Mouse (Mus musculus): ENCODE data around the gene Smg6. TPM values are rescaled to one million over a fixed set of nuclear protein-coding genes. Genes with fewer than 3 reads are reported as not detected.

Smg6 gene
- 38.2 TPM for polyA plus RNA-seq (2017; shearing (Covaris generic))

GRCm38 (mm10) chr11:74925577-74926387 lies at the start of gene Smg6, which contains the start of gene Srr:
Smg6 (plus strand) TSS chr11:74925823.
Srr (minus strand) TSS chr11:74925948.

DNA sequence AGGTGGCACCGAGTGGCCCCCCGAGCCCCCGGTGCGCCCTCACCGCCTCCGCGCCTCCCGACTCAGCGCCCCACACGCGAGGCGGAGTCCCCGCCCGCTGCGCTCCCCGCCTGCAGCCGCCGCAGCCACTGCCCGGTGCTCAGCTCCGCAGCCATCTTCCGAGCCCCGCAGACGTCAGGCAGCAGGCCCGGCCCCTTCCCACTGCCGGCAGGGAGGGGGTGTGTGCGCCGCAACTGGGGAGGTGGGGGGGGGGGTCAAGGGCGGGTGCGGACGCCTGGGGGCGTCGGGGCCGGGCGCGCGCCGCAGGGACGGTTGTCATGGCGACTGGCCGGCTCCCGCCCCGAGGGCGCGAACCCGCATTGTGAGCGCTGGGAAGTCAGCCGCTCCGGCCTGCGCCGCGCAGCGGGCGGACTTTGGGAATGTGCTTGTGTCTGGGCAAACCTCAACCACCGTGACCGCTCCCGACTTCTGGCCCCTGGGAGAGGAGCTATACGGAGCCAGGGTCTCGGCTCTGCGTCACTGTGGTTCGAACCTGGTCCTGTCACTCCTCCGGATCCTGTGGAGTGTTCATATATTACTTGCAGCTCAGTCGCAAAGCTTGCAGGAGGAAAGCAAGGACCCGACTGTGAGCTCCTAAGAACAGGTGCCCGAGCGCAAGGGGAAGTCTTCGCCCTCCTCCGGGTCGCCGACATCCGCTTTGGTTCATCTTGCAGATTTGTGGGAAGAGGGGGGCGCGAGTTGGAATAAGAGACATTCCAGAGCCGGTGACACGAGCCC lies 28.5 kb upstream of the Smg6 start, which contains the start of gene Sgsm2:
TSS of gene Sgsm2 (minus strand) at position 160 of the 777 bp plus-strand sequence.

DNA sequence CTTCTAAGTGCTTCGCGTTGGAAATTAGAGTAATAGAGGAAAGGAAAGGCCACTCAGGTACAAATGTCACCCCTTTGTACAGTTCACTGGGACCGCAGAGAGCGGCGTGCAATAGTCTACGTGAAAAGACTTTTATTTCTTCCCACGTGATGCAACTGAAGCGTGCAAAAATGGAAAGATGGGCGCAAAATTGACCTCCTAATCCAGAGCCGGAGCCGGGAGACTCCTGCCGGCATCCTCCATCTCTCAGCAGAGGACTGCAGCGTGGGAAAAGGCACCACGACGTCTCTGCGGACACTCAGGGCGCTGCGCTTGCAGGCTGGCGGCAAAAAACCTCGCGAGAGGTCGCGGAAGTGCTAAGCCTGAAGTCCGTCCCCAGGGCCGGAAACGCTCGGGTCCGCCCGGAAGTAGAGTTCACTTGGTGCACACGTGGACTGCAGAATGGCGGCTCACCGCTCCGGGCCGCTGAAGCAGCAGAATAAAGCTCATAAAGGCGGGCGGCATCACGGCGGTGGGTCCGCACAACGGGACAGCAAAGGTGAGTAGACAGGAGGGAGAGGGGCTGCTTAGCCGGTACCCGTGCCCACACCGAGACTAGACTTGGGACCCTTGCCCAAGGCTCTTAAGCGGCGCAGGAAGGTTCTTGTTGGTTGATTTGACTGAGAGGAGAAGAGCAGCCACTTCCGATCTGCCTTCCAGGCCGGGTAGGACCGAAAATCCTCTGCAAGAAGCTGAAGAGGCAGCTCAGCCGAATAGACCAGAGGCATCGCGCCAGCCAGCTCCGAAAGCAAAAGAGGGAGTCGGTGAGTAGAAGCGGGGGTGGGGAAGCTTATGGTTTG lies 27.7 kb upstream of the Smg6 start, which contains the start of gene Tsr1:
TSS of gene Tsr1 (plus strand) at position 394 of the 839 bp plus-strand sequence.

DNA sequence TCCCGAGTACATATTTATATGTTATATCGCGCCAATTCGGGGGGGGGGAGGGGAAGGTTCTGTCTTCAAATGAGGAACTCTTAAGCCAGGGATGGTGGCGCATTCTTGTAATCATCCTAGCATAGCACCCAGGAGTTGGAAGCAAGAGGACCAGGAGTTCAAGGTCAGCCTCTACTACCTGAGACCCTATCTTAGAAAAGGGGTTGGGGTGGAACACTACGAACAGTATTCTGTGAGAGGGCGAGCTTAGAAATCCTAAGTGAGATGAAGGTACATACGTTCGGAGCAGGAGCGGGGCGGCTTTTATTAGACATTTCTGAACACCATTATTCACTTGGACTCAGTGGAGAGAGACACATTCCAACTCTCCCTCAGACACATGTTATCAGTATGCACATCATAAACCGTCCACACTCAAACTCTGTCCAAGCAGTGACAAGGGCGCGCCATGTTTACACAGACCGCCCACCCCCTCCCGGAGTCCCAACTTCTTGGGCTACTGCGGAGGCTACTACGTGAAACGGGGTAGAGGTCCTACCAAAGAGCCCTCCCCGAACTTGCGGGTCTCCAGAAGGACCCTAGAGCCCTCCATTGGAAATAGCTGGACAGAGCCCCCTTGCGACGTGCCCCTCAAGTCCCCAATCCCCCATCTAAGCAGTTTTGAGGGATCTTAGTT lies 243.9 kb downstream of the Smg6 start, which contains the start of gene Hic1:
TSS of gene Hic1 (minus strand) at position 115 of the 676 bp plus-strand sequence.

GRCm38 (mm10) chr11:75178672-75179208 lies 253.1 kb downstream of the Smg6 start, which contains the start of gene Ovca2:
Ovca2 (minus strand) TSS chr11:75178835.

DNA sequence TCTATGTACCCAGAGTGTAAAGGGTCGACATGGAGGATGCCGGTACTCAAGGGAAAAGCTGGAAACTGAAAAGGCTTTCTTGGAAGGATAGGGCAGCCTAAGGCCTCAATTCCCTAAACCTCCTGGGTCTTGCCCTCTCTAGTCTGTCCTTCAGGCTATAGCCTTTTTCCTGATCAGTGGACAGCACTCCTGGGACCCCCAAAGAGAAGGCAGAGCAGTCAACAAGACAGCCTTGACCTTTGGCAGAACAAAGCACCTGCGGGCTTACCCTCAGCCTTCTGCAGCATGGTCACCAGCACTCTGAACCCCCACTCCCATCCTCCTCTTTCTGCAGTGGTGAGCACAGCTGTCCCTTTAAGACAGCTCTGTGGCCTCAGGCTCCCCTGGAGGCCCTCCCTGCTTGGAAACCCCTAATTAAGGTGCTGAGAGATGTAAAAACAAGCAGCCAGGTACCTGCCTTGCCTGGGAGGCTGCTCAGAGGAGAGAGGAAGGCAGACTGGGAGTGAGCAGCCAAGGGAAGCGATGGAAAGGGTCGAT lies 265.4 kb downstream of the Smg6 start, which contains the start of gene Dph1:
TSS of gene Dph1 (minus strand) at position 337 of the 537 bp plus-strand sequence.

DNA sequence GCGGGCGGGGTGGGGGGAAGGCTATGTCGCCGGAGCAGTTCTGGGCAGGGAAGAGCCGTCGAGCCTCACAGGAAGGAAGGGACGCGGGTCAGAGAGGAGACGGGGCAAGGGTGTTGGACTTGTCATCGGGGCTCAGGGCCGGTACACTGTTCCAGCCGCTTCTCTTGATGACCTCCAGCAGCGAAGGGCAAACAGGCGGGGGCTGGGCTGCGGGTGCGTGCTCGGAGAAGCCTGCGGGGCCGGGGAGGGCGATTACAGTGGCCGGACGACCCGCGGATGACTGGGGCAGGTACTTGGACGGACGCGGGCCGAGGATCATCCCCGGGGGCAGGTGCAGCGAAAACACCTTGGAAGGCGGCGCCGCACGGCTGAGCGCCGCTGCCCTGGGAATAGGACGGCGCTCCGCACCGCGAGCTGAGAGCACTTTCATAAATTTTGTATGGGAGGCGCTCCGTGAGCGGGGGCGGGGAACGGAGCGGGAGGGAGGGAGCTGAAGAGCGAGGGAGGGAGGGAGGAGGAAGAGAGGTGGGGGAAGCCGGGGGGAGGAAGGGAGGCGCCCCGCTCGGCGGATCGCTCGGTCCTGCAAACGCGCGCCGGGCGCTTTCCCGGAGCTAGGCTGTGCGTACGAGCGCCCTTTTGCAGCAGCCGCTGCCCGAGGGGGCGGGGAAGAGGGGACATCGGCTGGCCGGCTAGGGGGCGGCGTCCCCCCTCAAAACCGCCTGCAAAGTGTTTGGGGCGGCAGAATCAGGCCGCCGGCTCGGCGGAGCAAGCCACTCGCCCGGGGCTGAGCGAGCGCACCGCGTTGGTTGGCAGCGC lies 267.8 kb downstream of the Smg6 start, which contains the start of gene Rtn4rl1:
TSS of gene Rtn4rl1 (plus strand) at position 528 of the 816 bp plus-strand sequence.

Other genes with a start within 250 kb of the Smg6 start
- 67.1 TPM for gene Pafah1b1, start 201.2 kb upstream of the Smg6 start, polyA plus RNA-seq (2017; shearing (Covaris generic))
- 47.8 TPM for gene Mettl16, start 155.0 kb upstream of the Smg6 start, polyA plus RNA-seq (2017; shearing (Covaris generic))
- 5.0 TPM for gene Mnt, start 94.9 kb upstream of the Smg6 start, polyA plus RNA-seq (2017; shearing (Covaris generic))
- gene Sgsm2, start 28.8 kb upstream of the Smg6 start, polyA plus RNA-seq (2017; shearing (Covaris generic)) = 1.6 TPM
- 71.3 TPM for gene Tsr1, start 27.8 kb upstream of the Smg6 start, polyA plus RNA-seq (2017; shearing (Covaris generic))
- gene Srr, start 125 bp downstream of the Smg6 start, polyA plus RNA-seq (2017; shearing (Covaris generic)) = 8.3 TPM
- gene Hic1, start 243.7 kb downstream of the Smg6 start, polyA plus RNA-seq (2017; shearing (Covaris generic)) = 0.56 TPM

All from CD4-positive, CD25-positive, alpha-beta regulatory T cell, adult 9 weeks (primary cell).